Mouse (Mus musculus) brain, embryonic 14.5 days (tissue): ENCODE data around the gene Gnb4.

Experiments
- CTCF ChIP-seq: fragments of 200-500 bp; IDR thresholded peaks from 2 replicates; pipeline ENCODE4 v1.5.1; 2012; ENCODE audit warnings: inconsistent platforms, mild to moderate bottlenecking, moderate library complexity, borderline replicate concordance; ENCODE audit not compliant: insufficient read depth, insufficient read length; ENCODE audit errors: extremely low read depth
- POLR2A ChIP-seq: fragments of 200-500 bp; IDR thresholded peaks from 2 replicates; pipeline ENCODE4 v1.6.1; 2012; ENCODE audit warnings: mild to moderate bottlenecking, inconsistent platforms, borderline replicate concordance; ENCODE audit not compliant: poor library complexity, insufficient read depth, insufficient read length, severe bottlenecking; ENCODE audit errors: extremely low read depth

DNA sequence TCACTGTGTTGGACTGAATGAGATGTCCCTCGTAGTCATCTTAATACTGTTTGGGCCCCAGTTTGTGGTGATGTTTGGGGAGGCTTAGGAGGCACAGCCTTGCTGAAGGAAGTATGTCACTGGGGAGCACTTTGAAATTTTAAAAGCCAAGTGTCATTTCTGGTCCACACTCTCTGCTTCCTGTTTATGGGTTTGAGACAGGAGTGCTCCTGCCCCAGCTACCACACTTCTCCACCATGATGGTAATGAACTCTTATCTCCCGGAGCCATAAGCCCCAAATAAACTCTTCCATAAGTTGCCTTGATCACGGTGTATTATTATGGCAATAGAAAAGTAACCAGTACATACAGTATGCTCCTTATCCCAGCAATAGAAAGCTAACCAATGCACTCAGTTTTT, 5.7 kb upstream of the Gnb4 start:
- TF ChIP-seq CTCF, result no peak
- TF ChIP-seq POLR2A, result no peak
